Mouse (Mus musculus): ENCODE measurements at regions not wholly inside any gene's neighbourhood (a gene's known extent, or its start where the extent isn't known, plus 50 kb on each side); places are given as distances from the start of the nearest gene placed in this dataset.

- no peak for TF ChIP-seq ZC3H11A (IDR thresholded peaks at IDR 0.05; ENCODE audit: borderline replicate concordance, low read depth, low read length)
- no peak for TF ChIP-seq HCFC1 (IDR thresholded peaks at IDR 0.05; ENCODE audit: borderline replicate concordance, insufficient read depth, low read length)
- TF ChIP-seq ZNF384 (IDR thresholded peaks at IDR 0.05; ENCODE audit: low read depth, low read length) = no peak
Measured at GRCm38 (mm10) chr4:81661096-81661495, 218.5 kb upstream of the Mpdz start.
